Mouse (Mus musculus) heart, embryonic 13.5 days (tissue): ENCODE measurements at regions not wholly inside any gene's neighbourhood (a gene's known extent, or its start where the extent isn't known, plus 50 kb on each side); places are given as distances from the start of the nearest gene placed in this dataset.

Experiments
- ATAC-seq: fragments of 200-750 bp; cut with Nextera tagmentation; 2 replicates; pipeline ENCODE4 v1.8.0; 2017; ENCODE audit warnings: moderate TSS enrichment; ENCODE audit not compliant: insufficient number of reproducible peaks, low FRiP score, low TSS enrichment; ENCODE audit errors: extremely low read depth
- H3K27ac ChIP-seq: fragments of 300-500 bp; sonication (generic); replicated peaks from 2 replicates; pipeline ENCODE4 v1.5.1; 2015; ENCODE audit warnings: moderate library complexity, mild to moderate bottlenecking, inconsistent platforms
- H3K27me3 ChIP-seq: fragments of 300-500 bp; sonication (generic); replicated peaks from 2 replicates; pipeline ENCODE4 v1.6.1; 2015; ENCODE audit warnings: mild to moderate bottlenecking, inconsistent platforms
- H3K36me3 ChIP-seq: fragments of 300-500 bp; sonication (generic); 2 replicates; pipeline ENCODE4 v1.6.1; 2015; ENCODE audit warnings: mild to moderate bottlenecking, inconsistent platforms
- H3K4me1 ChIP-seq: fragments of 300-500 bp; sonication (generic); 2 replicates; pipeline ENCODE4 v1.6.1; 2015; ENCODE audit warnings: inconsistent platforms
- H3K4me2 ChIP-seq: fragments of 300-500 bp; sonication (generic); 2 replicates; pipeline ENCODE4 v1.6.1; 2015; ENCODE audit warnings: inconsistent platforms, mild to moderate bottlenecking, moderate library complexity
- H3K4me3 ChIP-seq: fragments of 300-500 bp; sonication (generic); 2 replicates; pipeline ENCODE4 v1.5.1; 2015; ENCODE audit warnings: moderate library complexity, mild to moderate bottlenecking, inconsistent platforms
- H3K9ac ChIP-seq: fragments of 300-500 bp; sonication (generic); 2 replicates; pipeline ENCODE4 v1.6.1; 2015; ENCODE audit warnings: inconsistent platforms, mild to moderate bottlenecking, moderate library complexity
- H3K9me3 ChIP-seq: fragments of 300-500 bp; sonication (generic); 2 replicates; pipeline ENCODE4 v1.6.1; 2016; ENCODE audit warnings: inconsistent platforms
- WGBS: fragments of 180-500 bp; shearing (Covaris S2); methylation state at CpG from one replicate; pipeline ENCODE4 v1.1.7; 2015; ENCODE audit warnings: mixed read lengths; 5-methylcytosine and 5-hydroxymethylcytosine counted together

- Histone ChIP-seq H3K27me3 (no peaks in the 10 kb centered on the region), H3K4me2 (no peak overlapping the region), H3K4me1 (peaks cover 3% of the 10 kb centered on the region), H3K9me3 (peaks cover 4% of the 10 kb centered on the region; the same call in 1 of the 2 replicates), H3K9ac (no peak overlapping the region), H3K36me3 (no peaks in the 10 kb centered on the region), H3K4me3 (no peak overlapping the region), H3K27ac (no peak overlapping the region)
- no peak for ATAC-seq
- WGBS: 68% methylated on average over 3 of the region's 3 CpGs
Measured at GRCm38 (mm10) chr13:112009288-112009687, 200.5 kb upstream of the Map3k1 start.

GRCm38 (mm10) chr13:112010464-112010863, 201.7 kb upstream of the Map3k1 start:
- no peak overlapping the region for H3K9ac ChIP-seq
- 76% methylated on average over 8 of the region's 8 CpGs for WGBS
- H3K4me1 ChIP-seq: peaks cover 3% of the 10 kb centered on the region; the same call in 1 of the 2 replicates
- H3K27me3 ChIP-seq: no peaks in the 10 kb centered on the region
- peak overlapping the region; percentile 38 for H3K27ac ChIP-seq
- H3K36me3 ChIP-seq: no peaks in the 10 kb centered on the region
- H3K4me2 ChIP-seq: no peak overlapping the region
- H3K9me3 ChIP-seq: peaks cover 7% of the 10 kb centered on the region; the same call in 1 of the 2 replicates
- ATAC-seq: no peak
- no peak overlapping the region for H3K4me3 ChIP-seq

- Histone ChIP-seq H3K4me2 (no peak overlapping the region), H3K27ac (no peak overlapping the region), H3K36me3 (no peaks in the 10 kb centered on the region), H3K9ac (no peak overlapping the region), H3K9me3 (peaks cover 7% of the 10 kb centered on the region; the same call in 1 of the 2 replicates), H3K27me3 (no peaks in the 10 kb centered on the region), H3K4me3 (no peak overlapping the region), H3K4me1 (no peaks in the 10 kb centered on the region)
- ATAC-seq: no peak
- 50% methylated on average over 1 of the region's 1 CpGs for WGBS
Measured at GRCm38 (mm10) chr13:112012640-112013039, 203.8 kb upstream of the Map3k1 start.

GRCm38 (mm10) chr13:112015083-112015482, 206.3 kb upstream of the Map3k1 start:
- H3K4me3 ChIP-seq: no peak overlapping the region
- no peaks in the 10 kb centered on the region for H3K36me3 ChIP-seq
- 0 out of 2 replicates have a peak, but pooled peaks cover 3% of the 10 kb centered on the region for H3K4me1 ChIP-seq
- H3K9ac ChIP-seq: no peak overlapping the region
- no peaks in the 10 kb centered on the region for H3K27me3 ChIP-seq
- no peak overlapping the region for H3K27ac ChIP-seq
- no peak overlapping the region for H3K4me2 ChIP-seq
- 0 out of 2 replicates have a peak, but pooled peaks cover 3% of the 10 kb centered on the region for H3K9me3 ChIP-seq
- WGBS: 89% methylated on average over 3 of the region's 3 CpGs
- no peak for ATAC-seq

GRCm38 (mm10) chr13:112016280-112016679, 207.5 kb upstream of the Map3k1 start:
- no peak overlapping the region for H3K4me3 ChIP-seq
- 0 out of 2 replicates have a peak, but pooled peaks cover 3% of the 10 kb centered on the region for H3K9me3 ChIP-seq
- 0 out of 2 replicates have a peak, but pooled peaks cover 3% of the 10 kb centered on the region for H3K4me1 ChIP-seq

GRCm38 (mm10) chr13:112018497-112019281, 209.9 kb upstream of the Map3k1 start:
- Histone ChIP-seq H3K36me3 (no peaks in the 10 kb centered on the region), H3K4me1 (0 out of 2 replicates have a peak, but pooled peaks cover 9% of the 10 kb centered on the region), H3K4me3 (no peak overlapping the region), H3K9me3 (0 out of 2 replicates have a peak, but pooled peaks cover 3% of the 10 kb centered on the region), H3K27ac (no peak overlapping the region), H3K4me2 (no peak overlapping the region), H3K27me3 (no peaks in the 10 kb centered on the region), H3K9ac (no peak overlapping the region)
- WGBS: 88% methylated on average over 7 of the region's 7 CpGs
- ATAC-seq: no peak

More at GRCm38 (mm10) chr13:112016280-112016679, 207.5 kb upstream of the Map3k1 start:
- no peak overlapping the region for H3K9ac ChIP-seq
- ATAC-seq: no peak
- no peaks in the 10 kb centered on the region for H3K36me3 ChIP-seq
- no peak overlapping the region for H3K4me2 ChIP-seq
- H3K27me3 ChIP-seq: no peaks in the 10 kb centered on the region
- no peak overlapping the region for H3K27ac ChIP-seq

GRCm38 (mm10) chr13:112019575-112019974, 210.8 kb upstream of the Map3k1 start:
- Histone ChIP-seq H3K27ac (no peak overlapping the region), H3K27me3 (no peaks in the 10 kb centered on the region), H3K4me3 (no peak overlapping the region), H3K9me3 (0 out of 2 replicates have a peak, but pooled peaks cover 3% of the 10 kb centered on the region), H3K36me3 (no peaks in the 10 kb centered on the region), H3K4me2 (no peak overlapping the region), H3K9ac (no peak overlapping the region), H3K4me1 (0 out of 2 replicates have a peak, but pooled peaks cover 10% of the 10 kb centered on the region)
- ATAC-seq: no peak
- WGBS: 88% methylated on average over 5 of the region's 5 CpGs

GRCm38 (mm10) chr13:112023171-112023570, 214.4 kb upstream of the Map3k1 start:
- Histone ChIP-seq H3K9me3 (no peaks in the 10 kb centered on the region), H3K9ac (no peak overlapping the region), H3K27ac (no peak overlapping the region), H3K27me3 (no peaks in the 10 kb centered on the region), H3K4me2 (no peak overlapping the region), H3K36me3 (no peaks in the 10 kb centered on the region), H3K4me1 (0 out of 2 replicates have a peak, but pooled peaks cover 10% of the 10 kb centered on the region), H3K4me3 (no peak overlapping the region)
- WGBS: 38% methylated on average over 4 of the region's 4 CpGs
- no peak for ATAC-seq

GRCm38 (mm10) chr13:112024667-112025585, 216.1 kb upstream of the Map3k1 start:
- no peaks in the 10 kb centered on the region for H3K9me3 ChIP-seq
- H3K27ac ChIP-seq: no peak overlapping the region
- no peaks in the 10 kb centered on the region for H3K36me3 ChIP-seq
- 0 out of 2 replicates have a peak, but pooled peaks cover 8% of the 10 kb centered on the region for H3K4me1 ChIP-seq
- no peak overlapping the region for H3K4me2 ChIP-seq
- 81% methylated on average over 15 of the region's 15 CpGs for WGBS
- no peak for ATAC-seq
- H3K4me3 ChIP-seq: no peak overlapping the region
- no peak overlapping the region for H3K9ac ChIP-seq
- H3K27me3 ChIP-seq: no peaks in the 10 kb centered on the region

- Histone ChIP-seq H3K9me3 (no peaks in the 10 kb centered on the region), H3K4me2 (no peak overlapping the region), H3K36me3 (no peaks in the 10 kb centered on the region), H3K9ac (no peak overlapping the region), H3K4me3 (no peak overlapping the region), H3K27me3 (no peaks in the 10 kb centered on the region), H3K27ac (no peak overlapping the region), H3K4me1 (0 out of 2 replicates have a peak, but pooled peaks cover 8% of the 10 kb centered on the region)
- ATAC-seq: no peak
- 74% methylated on average over 5 of the region's 5 CpGs for WGBS
Measured at GRCm38 (mm10) chr13:112025586-112025950, 216.8 kb upstream of the Map3k1 start.

GRCm38 (mm10) chr13:112027736-112028135, 218.9 kb upstream of the Map3k1 start:
- H3K27me3 ChIP-seq: no peaks in the 10 kb centered on the region
- H3K9me3 ChIP-seq: no peaks in the 10 kb centered on the region
- H3K4me1 ChIP-seq: 0 out of 2 replicates have a peak, but pooled peaks cover 8% of the 10 kb centered on the region
- no peak overlapping the region for H3K27ac ChIP-seq
- WGBS: 82% methylated on average over 5 of the region's 5 CpGs
- H3K9ac ChIP-seq: no peak overlapping the region
- H3K4me2 ChIP-seq: no peak overlapping the region
- H3K4me3 ChIP-seq: no peak overlapping the region
- H3K36me3 ChIP-seq: no peaks in the 10 kb centered on the region
- ATAC-seq: no peak
